Mouse (Mus musculus): ENCODE data around the gene Mrps36.
A peak's percentile ranks its signal among the peaks of the same experiment; 100 is the strongest.
"Not testable (repeated sequence)": the region's sequence is repeated elsewhere in the genome, so short reads cannot be mapped to it uniquely, and the experiment has no call there.

Gene Mrps36

DNA sequence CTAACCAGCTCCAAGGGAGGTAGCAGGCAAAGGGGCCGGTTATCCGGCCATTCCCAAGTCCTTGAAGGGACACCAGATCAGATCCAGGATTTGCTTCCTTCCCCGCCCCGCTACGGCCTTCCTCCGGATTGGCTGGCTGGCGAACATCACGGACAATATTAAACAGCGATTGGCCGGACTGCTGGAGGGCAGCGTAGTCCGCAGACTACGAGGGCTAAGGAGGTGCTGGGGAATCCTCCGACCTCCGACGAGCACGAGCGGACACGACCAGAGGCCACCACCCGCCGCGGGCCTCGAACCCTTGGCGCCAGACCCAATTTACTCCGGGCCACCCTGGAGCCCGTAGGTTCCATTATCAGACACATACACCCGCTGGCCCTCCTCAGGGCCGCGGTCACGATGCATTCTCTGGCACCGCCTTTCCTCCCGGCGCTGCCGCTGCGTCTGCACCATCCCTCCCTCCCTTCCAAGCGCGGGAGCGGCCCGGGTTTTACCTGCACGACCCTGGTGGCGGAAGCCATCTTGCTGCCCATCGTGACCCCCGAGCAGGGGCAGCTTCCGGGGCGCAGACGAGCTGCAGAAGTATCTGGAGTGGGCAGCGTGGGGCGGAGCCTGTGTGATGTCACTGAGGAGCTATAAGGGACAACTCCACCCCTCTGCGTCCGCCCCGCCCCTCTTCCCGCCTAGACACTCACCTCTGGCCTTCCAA lies at the start of gene Mrps36:
Gene Mrps36 (minus strand): TSS at position 624 of the 709 bp plus-strand sequence.
- peak; percentile 97 for DNase-seq (ENCODE audit: low spot score)

DNA sequence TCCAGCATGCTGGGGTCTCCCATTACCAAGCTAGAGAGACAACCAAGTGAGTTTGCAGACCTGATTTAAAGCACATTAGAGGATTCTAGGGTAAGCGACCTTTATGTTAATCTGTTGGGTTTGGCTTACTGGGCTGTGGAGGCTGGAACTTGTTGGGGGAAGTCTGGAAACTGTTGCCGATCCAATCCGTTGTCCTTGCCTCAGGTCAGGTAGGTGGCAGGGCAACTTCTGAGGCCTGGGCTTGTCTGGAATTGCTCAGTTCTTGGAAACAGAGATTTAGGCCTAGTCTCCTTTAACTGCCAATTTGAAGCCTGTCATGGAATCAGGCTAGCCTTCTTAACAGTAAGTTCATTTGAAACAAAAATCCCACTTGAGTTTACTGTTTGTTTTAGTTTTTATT lies 44.6 kb upstream of the Mrps36 start:
- no peak for DNase-seq (ENCODE audit: low spot score)

DNA sequence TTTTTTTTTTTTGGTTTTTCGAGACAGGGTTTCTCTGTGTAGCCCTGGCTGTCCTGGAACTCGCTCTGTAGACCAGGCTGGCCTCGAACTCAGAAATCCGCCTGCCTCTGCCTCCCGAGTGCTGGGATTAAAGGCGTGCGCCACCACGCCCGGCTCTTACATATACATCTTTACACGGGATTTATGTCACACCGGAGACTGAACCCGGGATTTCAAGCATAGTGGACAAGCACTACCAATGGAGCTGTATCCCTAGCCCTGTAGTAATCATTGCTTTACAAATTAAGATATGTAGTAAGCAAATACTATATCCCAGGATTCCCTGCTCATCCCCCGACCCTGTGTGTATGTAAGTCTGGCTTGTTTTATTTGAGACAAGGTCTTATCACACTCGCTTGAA lies 43.6 kb upstream of the Mrps36 start:
- not testable (repeated sequence) for DNase-seq (ENCODE audit: low spot score)

DNA sequence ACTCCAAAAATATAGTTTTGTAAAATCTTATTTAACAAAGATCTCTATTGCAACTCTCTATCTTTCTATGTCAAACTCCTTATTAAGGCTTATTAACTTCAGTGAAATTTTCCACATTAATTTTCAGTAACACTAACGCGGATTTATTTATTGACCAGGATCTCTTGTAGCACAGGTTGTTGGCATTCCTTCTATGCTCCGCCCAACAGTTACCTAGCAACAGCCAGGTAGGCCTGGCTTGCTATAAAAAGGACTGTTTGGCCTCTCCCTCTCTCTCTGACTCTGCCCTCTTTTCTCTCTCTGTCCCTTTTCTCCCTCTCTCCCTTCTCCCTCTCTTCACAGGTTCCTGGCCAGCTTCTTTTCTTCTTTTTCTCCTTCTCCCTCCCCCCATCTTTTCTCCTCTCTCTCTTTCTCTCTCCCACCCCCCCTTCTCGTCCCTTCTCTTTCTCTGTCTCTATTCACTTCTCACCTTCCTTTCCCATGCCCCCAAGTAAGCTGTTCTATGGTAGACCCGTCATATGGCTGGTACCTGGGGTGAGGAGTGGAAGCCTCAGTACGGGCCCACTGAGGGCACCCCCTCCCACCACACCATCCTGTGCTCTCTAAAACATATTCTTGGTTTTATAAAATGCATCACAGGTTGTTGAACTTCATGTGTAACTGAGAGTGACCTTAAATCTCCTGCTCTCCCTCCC lies 43.0 kb upstream of the Mrps36 start:
- DNase-seq (ENCODE audit: low spot score), result no peak

DNA sequence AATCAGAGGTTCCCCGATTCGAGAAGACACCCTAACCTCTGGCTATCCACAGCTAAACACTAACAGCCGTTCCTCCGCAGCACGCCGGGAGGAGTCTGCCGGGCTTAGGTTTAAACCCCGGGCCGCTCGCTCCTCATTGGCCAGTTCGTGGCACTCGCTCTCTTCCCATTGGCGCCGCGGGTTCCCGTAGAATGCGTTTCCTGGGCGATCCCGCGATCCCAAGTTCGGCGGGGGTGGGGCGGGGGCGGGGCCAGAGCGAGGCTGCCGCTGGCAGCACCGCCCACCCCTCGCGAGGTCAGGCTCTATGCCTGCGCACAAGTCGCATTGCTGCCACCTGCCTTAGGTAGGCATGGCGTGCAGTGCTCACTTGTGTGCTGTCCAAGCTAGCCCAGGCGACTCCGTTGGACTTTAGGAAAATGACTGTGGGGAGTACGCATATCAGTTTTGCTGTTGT lies 42.0 kb upstream of the Mrps36 start, which contains the start of gene Ccnb1:
Gene Ccnb1 (minus strand): TSS at position 157 of the 454 bp plus-strand sequence.
- peak; percentile 98 for DNase-seq (ENCODE audit: low spot score)

DNA sequence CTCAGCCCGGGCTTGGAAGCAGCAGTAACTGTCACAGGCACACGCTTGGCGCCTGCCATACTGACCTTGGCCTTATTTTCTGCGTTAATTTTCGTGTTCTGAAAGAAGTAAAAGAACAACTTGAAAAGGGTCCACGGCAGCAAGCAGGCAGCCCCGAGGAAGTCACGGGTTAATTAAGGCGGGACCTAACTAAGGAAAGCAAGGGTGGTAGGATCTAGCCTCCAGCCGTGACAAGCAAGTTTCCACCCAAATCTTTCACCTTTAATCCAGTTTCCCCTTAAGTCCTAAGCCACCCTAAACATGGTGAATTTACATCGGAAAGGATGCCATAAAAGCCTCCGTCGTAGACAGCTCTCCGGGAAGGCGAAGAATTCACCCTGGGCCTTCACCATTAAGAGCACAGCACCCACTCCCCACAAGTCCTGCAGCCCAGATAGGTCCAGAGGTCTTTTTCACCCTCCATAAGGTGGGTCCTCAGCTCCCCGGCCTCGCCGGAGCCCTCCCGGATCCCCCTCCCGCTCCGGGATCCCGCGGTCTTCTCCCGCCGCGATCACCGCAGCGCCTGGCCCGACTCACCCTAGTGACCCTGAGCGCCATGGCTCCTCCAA lies 41.5 kb upstream of the Mrps36 start:
- peak; percentile 22 for DNase-seq (ENCODE audit: low spot score)

DNA sequence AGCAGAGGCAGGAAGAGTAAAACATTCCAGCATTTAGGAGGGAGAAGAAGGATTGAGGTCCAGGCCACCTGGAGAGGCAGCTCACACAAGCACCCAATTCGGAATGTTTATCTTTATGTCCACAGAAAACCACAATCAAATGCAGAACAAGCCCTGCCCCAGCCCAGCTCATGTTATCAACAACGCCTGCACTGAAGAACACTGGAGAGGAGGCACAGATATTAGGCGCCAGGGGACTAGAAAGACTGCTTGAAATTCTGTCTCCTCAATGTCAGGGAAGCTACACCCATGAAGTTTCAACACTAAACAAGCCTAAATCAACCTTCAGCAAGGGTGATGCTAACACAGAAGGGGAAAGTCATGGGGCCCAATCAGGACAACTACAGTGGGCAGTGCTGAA lies 33.0 kb upstream of the Mrps36 start:
- no peak for DNase-seq (ENCODE audit: low spot score)

DNA sequence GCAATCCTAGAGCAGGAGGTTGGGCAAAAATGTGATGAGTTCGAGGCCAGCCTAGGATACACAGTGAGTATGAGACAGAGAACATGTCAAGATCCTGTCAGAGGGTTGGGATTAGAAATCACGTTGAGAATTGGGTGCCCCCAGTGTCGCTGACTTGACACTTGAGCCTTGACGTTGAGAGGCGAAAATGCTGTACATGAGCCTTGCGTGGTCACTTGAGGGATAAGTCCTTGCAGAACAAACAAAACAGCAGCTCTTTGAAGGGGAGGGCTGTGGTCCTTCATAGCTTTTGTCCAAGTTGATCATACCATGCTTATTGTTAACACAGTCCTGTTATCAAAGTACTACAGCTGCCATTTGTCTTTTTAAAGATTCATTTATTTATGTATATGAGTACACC lies 32.3 kb upstream of the Mrps36 start:
- DNase-seq (ENCODE audit: low spot score), result no peak

DNA sequence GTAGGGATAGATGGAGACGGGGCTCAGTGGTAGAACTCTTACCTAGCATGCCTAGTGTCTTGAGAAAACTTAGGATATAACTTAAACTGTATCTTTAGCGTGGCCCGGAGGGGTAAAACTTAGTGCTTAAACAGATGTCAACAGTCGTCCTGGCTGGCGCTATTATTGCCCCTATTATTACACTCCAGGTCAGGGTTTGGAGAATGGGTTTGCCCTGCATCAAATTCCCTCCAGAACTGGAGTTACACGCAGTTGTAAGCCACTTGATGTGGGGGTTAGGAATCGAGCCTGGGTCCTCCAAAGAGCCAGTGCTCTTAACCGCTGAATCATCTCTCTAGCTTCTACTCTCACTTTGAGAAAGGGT lies 31.6 kb upstream of the Mrps36 start:
- no peak for DNase-seq (ENCODE audit: low spot score)

DNA sequence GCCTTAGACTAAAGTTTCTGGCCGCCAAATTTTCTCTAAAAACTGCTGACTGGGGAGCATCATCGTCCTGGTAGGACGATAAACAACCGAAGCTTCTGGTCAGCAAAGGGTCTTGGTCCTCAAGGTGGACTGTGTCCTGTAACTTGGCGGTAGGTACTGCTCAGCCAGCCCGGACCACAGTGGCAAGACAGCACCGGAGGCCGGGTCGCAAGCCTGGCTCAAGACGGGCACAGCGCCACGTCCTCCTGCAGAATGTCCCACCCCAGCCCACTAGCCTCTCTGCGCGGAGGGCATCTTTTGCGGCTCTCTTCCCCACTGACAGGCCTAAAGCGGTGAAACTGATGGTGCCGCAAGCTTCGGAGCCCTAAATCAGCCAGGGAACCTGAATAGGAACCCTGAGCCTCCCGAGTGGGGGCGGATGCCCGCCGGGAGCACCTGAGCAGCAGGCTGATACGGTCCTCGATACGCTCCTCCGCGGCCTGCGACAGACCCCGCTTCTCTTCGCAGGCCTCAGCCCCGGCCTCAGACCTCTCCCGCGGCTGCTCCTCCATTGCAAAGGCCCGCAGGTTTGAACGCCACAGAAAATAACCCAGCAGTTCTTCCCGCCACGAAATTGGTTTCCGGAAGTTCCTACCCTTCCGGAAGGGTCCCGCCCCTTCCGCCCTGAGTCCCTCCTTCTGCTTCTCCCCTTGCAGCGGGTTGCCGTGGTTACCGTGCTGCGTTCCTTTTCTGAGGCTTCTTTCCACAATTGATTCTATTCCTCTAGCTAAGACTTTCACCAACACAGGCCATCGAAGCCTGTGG lies 31.0 kb upstream of the Mrps36 start, which contains the start of gene Cenph:
Gene Cenph (minus strand): TSS at position 648 of the 804 bp plus-strand sequence.
- peak; percentile 94 for DNase-seq (ENCODE audit: low spot score)

DNA sequence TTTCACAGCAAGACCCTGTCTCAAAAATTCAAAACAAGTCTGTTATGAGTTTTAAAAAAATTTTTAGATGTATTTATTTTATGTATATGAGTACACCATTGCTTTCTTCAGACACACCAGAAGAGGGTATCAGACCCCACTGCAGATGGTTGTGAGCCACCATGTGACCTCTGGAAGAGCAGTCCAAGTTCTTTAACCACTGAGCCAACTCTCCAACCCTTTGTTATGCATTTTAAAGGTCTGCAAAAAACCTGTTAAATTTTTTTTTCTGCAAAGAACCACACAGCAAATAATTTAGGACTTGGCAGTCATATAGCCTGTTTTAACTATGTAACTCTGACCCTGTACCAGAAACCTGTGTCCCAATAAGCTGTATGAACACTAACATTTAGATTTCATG lies 30.2 kb upstream of the Mrps36 start:
- DNase-seq (ENCODE audit: low spot score), result no peak

DNA sequence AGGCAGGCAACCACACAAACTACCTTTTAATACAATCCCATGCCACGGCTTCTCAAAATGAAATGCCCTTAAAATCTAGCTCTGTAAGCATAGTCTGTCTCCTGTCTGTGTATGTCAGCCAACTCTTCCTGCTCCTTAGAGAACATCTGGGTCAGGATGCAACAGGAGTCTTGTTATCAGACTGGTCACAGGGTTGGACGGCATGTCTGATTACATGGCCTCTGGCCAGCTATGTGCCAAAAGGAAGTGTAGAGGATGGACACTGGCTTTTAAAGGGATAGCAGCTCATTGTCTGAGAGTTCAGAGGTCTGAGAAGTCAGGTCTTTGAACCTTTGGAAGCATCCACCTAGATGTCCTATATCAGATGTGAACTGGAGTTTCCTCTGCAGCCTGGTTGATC lies 10.9 kb upstream of the Mrps36 start:
- DNase-seq (ENCODE audit: low spot score), result no peak

DNA sequence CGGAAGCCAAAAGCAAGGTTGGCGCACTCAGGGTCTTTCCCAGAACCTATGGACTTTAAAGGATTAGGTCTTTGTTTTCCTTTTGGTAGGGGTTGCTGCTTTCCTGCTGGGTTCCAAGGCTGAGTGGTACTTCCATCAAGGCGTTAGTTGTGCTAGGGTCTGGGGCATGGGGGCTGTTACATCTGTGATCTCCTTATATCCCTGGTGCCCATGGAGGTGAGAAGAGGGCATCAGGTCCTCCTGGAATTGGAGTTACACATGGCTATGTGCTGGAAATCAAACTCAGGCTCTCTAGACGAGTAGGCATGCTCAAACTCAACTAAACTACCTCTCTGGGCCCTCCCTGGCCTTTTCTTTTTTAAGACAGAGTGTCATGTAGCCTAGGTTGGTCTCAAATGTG lies 9.7 kb upstream of the Mrps36 start:
- DNase-seq (ENCODE audit: low spot score), result no peak

DNA sequence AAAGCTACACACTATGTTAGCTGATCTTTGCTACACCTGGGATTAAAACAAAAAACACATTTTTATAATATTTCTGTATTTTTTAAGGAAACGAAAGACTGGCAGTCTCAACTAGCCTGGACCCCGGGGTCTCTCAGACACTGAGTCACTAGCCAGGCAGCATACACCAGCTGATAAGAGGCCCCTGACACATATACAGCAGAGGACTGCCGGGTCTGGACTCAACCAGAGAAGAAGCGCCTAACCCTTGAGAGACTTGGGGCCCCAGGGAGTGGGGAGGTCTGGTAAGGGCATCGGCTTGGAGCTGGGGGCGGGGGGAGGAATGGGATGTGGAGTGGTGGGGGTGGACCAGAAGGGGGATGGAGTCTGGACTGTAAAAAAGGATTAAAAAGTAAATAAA lies 8.6 kb upstream of the Mrps36 start:
- no peak for DNase-seq (ENCODE audit: low spot score)

DNA sequence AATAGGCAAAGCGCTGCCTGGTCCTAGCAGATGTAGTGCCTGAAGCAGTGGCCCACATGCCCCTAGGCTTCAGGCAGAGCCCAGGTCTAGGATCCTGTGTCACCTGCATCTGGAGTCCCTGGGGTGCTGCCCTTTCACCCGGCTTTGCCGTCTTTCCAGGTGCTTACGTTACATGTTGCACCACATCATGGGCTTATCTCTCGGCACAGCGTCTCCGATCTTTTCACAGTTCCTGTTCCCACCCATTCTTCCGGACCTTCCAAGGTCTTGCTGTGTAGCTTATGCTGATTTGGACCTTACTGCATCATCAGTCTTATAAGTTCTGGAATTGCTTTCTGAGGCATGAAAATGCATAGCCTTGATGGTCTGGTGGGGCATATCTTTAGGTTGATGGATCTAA lies 8.1 kb upstream of the Mrps36 start:
- no peak for DNase-seq (ENCODE audit: low spot score)

DNA sequence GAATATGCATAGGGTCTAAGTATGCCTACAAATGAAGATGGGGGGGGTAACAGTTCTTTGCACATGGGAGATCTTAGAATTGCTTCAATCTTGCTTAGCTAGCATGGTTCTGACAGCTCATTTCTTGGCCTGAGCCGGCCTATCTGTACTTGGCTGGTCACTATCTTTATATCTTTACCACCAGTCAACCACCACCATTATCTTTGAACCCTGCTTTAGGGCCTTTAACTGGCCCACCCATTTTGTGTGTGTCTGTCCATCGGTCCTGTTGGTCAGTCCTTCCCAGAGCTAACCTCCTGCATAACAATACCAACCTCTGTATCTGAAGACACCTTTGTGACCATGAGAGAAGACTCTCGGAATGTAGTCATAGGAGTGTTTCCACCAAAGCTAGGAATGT lies 6.9 kb upstream of the Mrps36 start:
- no peak for DNase-seq (ENCODE audit: low spot score)

DNA sequence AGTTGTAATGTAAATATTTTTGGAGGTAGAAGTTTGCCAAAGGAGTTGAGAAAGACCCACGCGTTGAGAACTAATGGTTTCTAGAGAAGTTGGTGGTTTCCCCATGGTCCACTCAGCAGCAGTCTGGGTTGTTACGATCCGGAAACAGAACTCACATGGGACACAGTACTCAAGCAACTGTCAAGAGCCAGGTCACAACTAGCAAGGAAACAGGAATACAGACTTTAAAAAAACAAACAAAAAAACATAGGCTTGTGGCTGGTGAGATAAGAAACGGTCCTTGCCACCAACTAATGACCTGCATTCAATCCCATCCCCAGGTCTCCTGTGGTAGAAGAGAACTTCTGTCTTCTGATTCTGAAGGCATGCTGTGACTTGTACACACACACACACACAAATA lies 6.3 kb upstream of the Mrps36 start:
- DNase-seq (ENCODE audit: low spot score), result no peak

DNA sequence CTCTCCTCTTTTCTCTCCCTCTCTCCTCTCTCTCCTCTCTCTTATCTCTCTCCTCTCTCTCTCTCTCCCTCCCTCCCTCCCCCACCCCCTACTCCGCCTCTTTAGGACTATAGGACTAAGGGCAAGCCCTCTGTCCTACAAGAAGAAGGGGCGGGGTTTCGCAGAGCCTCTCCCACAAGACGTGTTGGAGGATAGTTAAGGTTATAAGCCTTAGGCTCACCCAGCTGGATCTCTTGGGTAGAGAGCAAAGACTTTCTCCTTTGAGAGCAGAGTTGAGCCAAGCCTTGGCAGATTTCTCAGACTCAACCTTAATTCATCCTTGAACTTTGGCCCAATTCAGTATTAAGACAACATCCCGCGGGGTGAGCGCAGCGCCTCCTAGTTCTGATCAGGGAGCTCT lies 4.2 kb upstream of the Mrps36 start:
- no peak for DNase-seq (ENCODE audit: low spot score)

DNA sequence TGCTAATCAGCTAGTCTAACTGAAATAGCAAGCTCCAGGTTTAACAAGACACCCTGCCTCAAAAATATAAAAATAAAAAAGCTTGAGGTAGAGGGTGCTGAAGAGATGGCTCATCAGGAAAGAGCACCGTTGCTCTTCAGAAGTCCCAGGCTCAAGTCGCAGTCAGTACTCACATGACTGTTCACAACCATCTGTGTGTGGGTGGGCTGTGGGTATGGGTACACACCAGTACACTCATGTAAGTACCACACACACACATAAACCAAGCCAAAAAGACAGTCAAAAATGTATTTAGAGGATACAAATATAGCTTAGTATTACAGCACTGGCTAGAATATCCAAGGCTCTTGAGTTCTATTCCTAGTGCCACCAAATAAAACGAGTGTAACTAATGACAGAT lies 1.6 kb upstream of the Mrps36 start:
- no peak for DNase-seq (ENCODE audit: low spot score)

DNA sequence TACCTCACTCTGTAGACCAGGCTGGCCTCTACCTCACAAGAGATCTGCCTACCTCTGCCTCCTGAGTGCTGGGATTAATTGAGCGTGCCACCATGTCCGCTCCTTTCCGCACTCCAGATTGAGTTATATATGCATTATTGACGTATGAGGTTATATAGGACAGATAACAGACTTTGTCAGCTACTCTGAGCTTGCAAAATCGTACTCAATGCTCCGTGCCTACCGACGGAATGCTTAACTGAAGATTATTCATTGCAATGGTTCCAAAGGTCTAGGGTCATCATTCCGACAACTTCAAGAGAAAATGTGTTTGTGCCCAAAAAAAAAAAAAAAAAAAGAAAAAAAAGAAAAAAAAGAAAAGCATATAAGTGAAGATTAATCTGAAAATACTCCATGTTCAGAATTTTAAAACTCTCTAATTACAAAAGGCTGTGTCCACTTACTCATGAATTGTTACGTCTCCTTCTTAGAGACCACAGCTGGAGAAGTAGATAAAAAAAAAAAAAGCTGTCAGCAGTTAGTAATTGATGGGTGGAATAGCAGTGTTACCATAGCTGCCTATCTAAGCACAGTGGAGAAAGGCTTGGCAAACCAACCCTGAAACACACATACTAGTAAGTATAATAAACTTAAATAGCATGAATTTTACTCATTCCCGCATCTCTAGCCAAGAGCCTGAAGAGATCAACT lies 968 bp downstream of the Mrps36 start:
- peak; percentile 19 for DNase-seq (ENCODE audit: low spot score)

DNA sequence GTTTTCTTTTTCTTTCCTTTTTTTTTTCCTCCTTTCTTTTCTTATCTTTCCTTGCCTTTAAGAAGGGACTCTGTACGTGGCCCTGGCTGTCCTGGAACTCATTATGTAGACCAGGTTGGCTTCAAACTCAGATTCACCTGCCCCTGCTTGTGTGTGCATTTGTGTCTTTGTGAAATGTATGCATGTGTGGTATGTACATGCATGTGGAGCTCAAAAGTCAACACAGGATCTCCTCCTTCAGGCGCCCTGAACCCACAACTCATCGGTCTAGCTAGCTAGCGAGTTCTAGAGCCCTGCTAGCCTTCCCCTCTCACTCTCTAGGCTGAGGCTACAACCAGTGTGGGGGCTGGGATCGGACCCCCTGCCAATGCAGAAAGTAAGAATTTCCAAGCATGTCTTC lies 1.6 kb downstream of the Mrps36 start:
- no peak for DNase-seq (ENCODE audit: low spot score)

DNA sequence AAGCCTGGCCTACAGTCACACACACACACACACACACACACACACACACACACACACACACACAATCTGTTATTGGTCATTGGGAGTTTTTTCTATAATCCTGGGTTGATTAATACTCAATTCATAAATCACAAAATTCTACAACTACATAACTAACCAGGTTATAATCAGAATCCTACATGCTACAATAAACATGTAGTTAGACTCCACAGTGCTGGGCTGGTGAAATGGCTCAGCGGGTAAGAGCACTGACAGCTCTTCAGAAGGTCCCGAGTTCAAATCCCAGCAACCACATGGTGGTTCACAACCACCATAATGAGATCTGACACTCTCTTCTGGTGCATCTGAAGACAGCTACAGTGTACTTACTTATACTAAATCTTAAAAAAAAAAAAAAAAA lies 11.7 kb downstream of the Mrps36 start:
- no peak for DNase-seq (ENCODE audit: low spot score)
